Comparison of ENCODE assay signal across 8 mouse cellular contexts in the genomic region with DNA sequence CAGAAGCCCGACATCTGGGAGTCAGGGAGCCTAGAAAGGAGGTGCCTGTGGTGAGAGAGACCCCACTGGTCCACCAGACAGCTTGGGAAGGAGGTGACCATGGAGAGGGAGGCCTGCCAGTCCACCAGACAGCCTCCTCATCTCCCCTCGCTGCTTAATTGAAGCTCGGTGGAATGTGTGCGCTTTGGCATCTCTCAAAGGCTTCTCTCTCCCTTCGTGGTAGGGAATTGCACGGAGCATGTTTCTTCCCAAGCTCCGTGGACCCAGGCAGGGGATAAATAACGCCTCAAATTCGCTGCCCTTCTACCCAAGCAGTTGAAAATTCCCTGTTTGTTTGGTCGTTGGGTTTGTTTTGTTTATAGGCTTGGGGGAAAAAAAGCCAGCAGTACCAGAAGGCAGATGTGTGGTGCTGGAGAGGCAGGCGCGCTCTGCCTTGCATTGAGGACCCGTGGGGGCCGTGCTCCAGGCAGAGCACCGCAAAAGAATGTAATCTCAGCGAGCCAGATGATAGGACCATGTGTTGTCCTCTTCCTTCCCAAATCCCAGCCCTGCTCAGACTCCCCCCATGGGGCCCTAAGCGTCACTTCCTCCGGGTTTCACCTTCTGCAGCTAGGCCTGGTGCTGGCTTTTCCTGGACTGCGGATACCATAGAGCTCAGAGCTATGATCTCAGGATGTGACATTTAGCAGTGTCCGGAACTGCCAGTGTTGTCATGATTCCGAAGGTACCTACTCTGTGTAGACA. TPM values are rescaled to one million over a fixed set of nuclear protein-coding genes. Genes with fewer than 3 reads are reported as not detected.
A peak's percentile ranks its signal among the peaks of the same experiment; 100 is the strongest.
DNase-seq lines count a peak whose midpoint lies in the region; ATAC-seq lines count a peak whose summit lies in the region.
"Had no signal": no experiment of that assay in that cellular context is flagged by ENCODE, and none has a peak within 500 bp of the region (broad histone marks: within the 10 kb centered on the region; RNA-seq: fewer than 3 reads in every experiment).

No protein-coding gene starts in this region.

- H3K27ac ChIP-seq in embryonic facial prominence, embryonic 13.5 days: peak overlapping the region; percentile 76
- H3K27ac ChIP-seq in heart, embryonic 16.5 days (ENCODE audit: low read length): peak overlapping the region; percentile 15; the same call in 1 of the 2 replicates
- H3K27ac ChIP-seq: macrophage had no signal

- 65% methylated on average over 21 of the region's 21 CpGs for WGBS in embryonic facial prominence, embryonic 13.5 days
- 48% methylated on average over 21 of the region's 21 CpGs for WGBS in heart, embryonic 16.5 days

- no peak for ATAC-seq in embryonic facial prominence, embryonic 13.5 days (ENCODE audit: insufficient number of reproducible peaks, insufficient read depth, low FRiP score, low TSS enrichment, low read depth)
- ATAC-seq in heart, embryonic 16.5 days (replicated peaks; ENCODE audit: extremely low read depth, insufficient read depth, low FRiP score): peak; percentile 87

- intact Hi-C loops in left cerebral cortex, postnatal 4 days (cut with DNase I): no loop called here

- H3K4me1 ChIP-seq in embryonic facial prominence, embryonic 13.5 days: peaks cover 17% of the 10 kb centered on the region
- H3K4me1 ChIP-seq in heart, embryonic 16.5 days (ENCODE audit: control insufficient read depth, insufficient read depth, low read length): peaks cover 3% of the 10 kb centered on the region; the same call in 1 of the 2 replicates

- H3K9ac ChIP-seq in embryonic facial prominence, embryonic 13.5 days: 0 out of 2 replicates have a peak overlapping the region, but pooled peaks have one; percentile 6
- H3K9ac ChIP-seq in heart, embryonic 16.5 days (ENCODE audit: low read length): no peak overlapping the region

- H3K4me3 ChIP-seq in embryonic facial prominence, embryonic 13.5 days: no peak overlapping the region
- no peak overlapping the region for H3K4me3 ChIP-seq in heart, embryonic 16.5 days (ENCODE audit: low read length)

- peaks cover 19% of the 10 kb centered on the region; the same call in 1 of the 2 replicates for H3K36me3 ChIP-seq in embryonic facial prominence, embryonic 13.5 days
- no peaks in the 10 kb centered on the region for H3K36me3 ChIP-seq in heart, embryonic 16.5 days (ENCODE audit: control insufficient read depth, insufficient read depth)

- H3K27me3 ChIP-seq in embryonic facial prominence, embryonic 13.5 days: no peaks in the 10 kb centered on the region
- H3K27me3 ChIP-seq in heart, embryonic 16.5 days (ENCODE audit: control insufficient read depth, insufficient read depth, low read length): no peaks in the 10 kb centered on the region

- no peaks in the 10 kb centered on the region for H3K9me3 ChIP-seq in embryonic facial prominence, embryonic 13.5 days
- no peaks in the 10 kb centered on the region for H3K9me3 ChIP-seq in heart, embryonic 16.5 days (replicated peaks; ENCODE audit: control insufficient read depth, low read length)

- H3K4me2 ChIP-seq in embryonic facial prominence, embryonic 13.5 days: no peak overlapping the region
- H3K4me2 ChIP-seq in heart, embryonic 16.5 days (ENCODE audit: low read depth, low read length): no peak overlapping the region

- peak; percentile 48 for DNase-seq in adrenal gland, postnatal 14 days
- peak; percentile 64 for DNase-seq in kidney, postnatal 10 days
- DNase-seq in frontal cortex, postnatal 36 days (ENCODE audit: low spot score in 2 of 2): no peak
- no peak for DNase-seq in left cerebral cortex, postnatal 4 days
- DNase-seq in right cerebral cortex, adult 18-20 months: no peak

RNA-seq across cellular contexts. Expression of gene Rbm19, which starts 40.1 kb away (rescaled TPM):
- 21.9 and 32.2 TPM in 2 replicates for total RNA-seq in adrenal gland, postnatal 14 days (2021)
- polyA plus RNA-seq in embryonic facial prominence, embryonic 13.5 days (2015; fragmentation: Nextera tagmentation; extraction: Ambion mirVana): 28.4 and 28.8 TPM in 2 replicates
- 12.8 and 14.6 TPM in 2 replicates for polyA plus RNA-seq in heart, embryonic 16.5 days (2015; fragmentation: Nextera tagmentation; extraction: Ambion mirVana)
- total RNA-seq in left cerebral cortex, postnatal 4 days (2021): 10 to 100 TPM; 28.7 to 29.0 TPM

Comparison
In these comparisons a context has a peak if more than half of its experiments do, and no peak if none do; other contexts are left out.
1. DNase-seq: peak in adrenal gland, postnatal 14 days (single experiment) and kidney, postnatal 10 days (single experiment); none in frontal cortex, postnatal 36 days (0 of 2), left cerebral cortex, postnatal 4 days (single experiment) and right cerebral cortex, adult 18-20 months (single experiment).